Mouse (Mus musculus) liver, embryonic 14.5 days (tissue): ENCODE measurements around the gene Klf16.

Source experiments
- CTCF ChIP-seq: IDR thresholded peaks from 2 replicates; pipeline ENCODE4 v1.5.1; 2016; ENCODE audit warnings: antibody characterized with exemption, low read depth, control low read depth
- EP300 ChIP-seq: IDR thresholded peaks from 2 replicates; pipeline ENCODE4 v1.6.1; 2016; ENCODE audit warnings: antibody characterized with exemption, low read depth

DNA sequence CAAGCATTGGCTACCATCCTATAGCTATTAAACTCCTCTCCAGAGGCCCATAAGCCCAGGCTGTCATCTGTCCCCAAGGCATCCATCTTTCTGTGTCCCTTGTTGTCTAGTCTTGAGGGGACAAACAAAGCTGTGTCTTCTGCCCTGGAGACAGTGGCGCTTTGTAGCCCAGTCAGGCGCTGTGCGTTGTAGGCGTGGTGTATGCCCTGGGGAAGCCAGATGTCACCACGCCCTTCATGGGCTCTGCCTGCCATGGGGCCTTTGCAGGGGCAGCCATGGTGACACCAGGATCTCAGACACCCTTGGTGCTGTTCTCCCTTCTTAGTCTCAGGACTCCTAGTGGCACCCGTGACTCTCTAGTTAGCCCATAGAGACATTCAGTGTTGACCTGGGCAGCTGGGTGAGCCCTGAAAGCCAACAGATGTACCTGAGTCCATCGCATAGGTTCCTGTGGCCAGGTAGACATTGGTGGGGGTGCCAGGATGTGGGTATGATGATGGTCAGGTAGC, 26.9 kb upstream of the Klf16 start:
- peak; percentile 24; the same call in 1 of the 2 replicates for TF ChIP-seq CTCF
- no peak for TF ChIP-seq EP300
